Mouse (Mus musculus): ENCODE measurements at regions not wholly inside any gene's neighbourhood (a gene's known extent, or its start where the extent isn't known, plus 50 kb on each side); places are given as distances from the start of the nearest gene placed in this dataset.

DNA sequence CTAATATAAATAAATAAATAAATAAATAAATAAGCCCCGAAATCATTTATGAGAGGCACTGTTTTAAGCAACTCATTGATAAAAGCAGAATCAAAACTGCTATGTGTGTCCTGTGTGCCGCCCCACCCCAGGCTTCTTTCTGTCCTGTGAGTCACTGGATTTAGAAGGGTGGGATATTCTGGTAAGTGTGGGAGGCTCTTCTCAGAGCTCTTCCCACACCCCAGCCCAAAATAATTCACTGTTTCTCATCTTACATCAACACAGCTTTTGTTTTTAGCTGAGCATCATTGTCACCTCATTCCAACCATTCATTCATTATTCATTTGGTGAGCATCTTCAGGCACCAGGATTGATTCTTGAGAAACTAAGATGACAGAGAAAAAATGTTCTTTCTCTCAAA is 118.4 kb downstream of the Barx2 start:
- 98% methylated on average over 2 of the region's 2 CpGs for WGBS
- no peak for ATAC-seq (ENCODE audit: low FRiP score)
- H3K9ac ChIP-seq, result no peak overlapping the region

GRCm38 (mm10) chr9:31775956-31776355 is 137.3 kb downstream of the Barx2 start:
- Histone ChIP-seq H3K36me3 (replicated peaks; ENCODE audit: control insufficient read depth, insufficient read depth) (no peaks in the 10 kb centered on the region), H3K4me2 (replicated peaks) (no peak overlapping the region), H3K4me1 (replicated peaks; ENCODE audit: control insufficient read depth, insufficient read depth, low read length) (no peaks in the 10 kb centered on the region), H3K27ac (no peak overlapping the region), H3K9me3 (ENCODE audit: control insufficient read depth, low read length) (no peaks in the 10 kb centered on the region), H3K27me3 (ENCODE audit: control insufficient read depth, insufficient read depth, low read length) (no peaks in the 10 kb centered on the region), H3K4me3 (replicated peaks; ENCODE audit: low read length) (no peak overlapping the region), H3K9ac (no peak overlapping the region)
- DNase-seq (ENCODE audit: low spot score), result no peak
- WGBS, result 79% methylated on average over 3 of the region's 3 CpGs
- ATAC-seq (ENCODE audit: low FRiP score), result no peak

More for the DNA sequence above, 118.4 kb downstream of the Barx2 start:
- Histone ChIP-seq H3K9me3 (ENCODE audit: control insufficient read depth, low read length) (peaks cover 9% of the 10 kb centered on the region; the same call in 1 of the 2 replicates), H3K27ac (no peak overlapping the region), H3K27me3 (ENCODE audit: control insufficient read depth, insufficient read depth, low read length) (no peaks in the 10 kb centered on the region), H3K4me3 (replicated peaks; ENCODE audit: low read length) (no peak overlapping the region), H3K4me1 (replicated peaks; ENCODE audit: control insufficient read depth, insufficient read depth, low read length) (no peaks in the 10 kb centered on the region), H3K36me3 (replicated peaks; ENCODE audit: control insufficient read depth, insufficient read depth) (no peaks in the 10 kb centered on the region), H3K4me2 (replicated peaks) (no peak overlapping the region)
- no peak for DNase-seq (ENCODE audit: low spot score)

DNA sequence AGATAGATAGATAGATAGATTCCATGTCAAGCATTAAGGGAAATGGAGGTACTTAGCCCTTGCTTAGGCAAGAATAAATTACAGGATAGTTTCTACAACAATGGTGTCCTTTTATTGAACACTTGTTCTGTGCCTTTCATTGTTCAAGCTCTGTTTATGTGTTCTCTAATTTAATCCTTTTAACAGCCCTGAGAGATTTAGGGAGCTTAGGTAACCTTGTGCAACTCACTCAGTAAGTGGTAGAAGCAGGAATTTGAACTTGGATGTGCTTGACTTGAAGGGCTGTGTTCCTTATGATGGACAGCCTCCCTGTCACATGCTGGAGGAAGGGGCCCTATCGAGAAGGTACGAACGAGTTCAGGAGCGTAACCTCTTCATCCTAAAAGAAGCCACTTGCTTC is 147.9 kb downstream of the Barx2 start:
- no peak overlapping the region for H3K27ac ChIP-seq
- no peak overlapping the region for H3K4me3 ChIP-seq (replicated peaks; ENCODE audit: low read length)
- H3K4me1 ChIP-seq (replicated peaks; ENCODE audit: control insufficient read depth, insufficient read depth, low read length), result no peaks in the 10 kb centered on the region
- WGBS, result 92% methylated on average over 4 of the region's 4 CpGs
- no peak for ATAC-seq (ENCODE audit: low FRiP score)
- no peak for DNase-seq (ENCODE audit: low spot score)
- H3K9me3 ChIP-seq (ENCODE audit: control insufficient read depth, low read length), result 0 out of 2 replicates have a peak, but pooled peaks cover 4% of the 10 kb centered on the region
- no peaks in the 10 kb centered on the region for H3K27me3 ChIP-seq (ENCODE audit: control insufficient read depth, insufficient read depth, low read length)
- H3K4me2 ChIP-seq (replicated peaks), result no peak overlapping the region
- H3K9ac ChIP-seq, result no peak overlapping the region
- H3K36me3 ChIP-seq (replicated peaks; ENCODE audit: control insufficient read depth, insufficient read depth), result no peaks in the 10 kb centered on the region

DNA sequence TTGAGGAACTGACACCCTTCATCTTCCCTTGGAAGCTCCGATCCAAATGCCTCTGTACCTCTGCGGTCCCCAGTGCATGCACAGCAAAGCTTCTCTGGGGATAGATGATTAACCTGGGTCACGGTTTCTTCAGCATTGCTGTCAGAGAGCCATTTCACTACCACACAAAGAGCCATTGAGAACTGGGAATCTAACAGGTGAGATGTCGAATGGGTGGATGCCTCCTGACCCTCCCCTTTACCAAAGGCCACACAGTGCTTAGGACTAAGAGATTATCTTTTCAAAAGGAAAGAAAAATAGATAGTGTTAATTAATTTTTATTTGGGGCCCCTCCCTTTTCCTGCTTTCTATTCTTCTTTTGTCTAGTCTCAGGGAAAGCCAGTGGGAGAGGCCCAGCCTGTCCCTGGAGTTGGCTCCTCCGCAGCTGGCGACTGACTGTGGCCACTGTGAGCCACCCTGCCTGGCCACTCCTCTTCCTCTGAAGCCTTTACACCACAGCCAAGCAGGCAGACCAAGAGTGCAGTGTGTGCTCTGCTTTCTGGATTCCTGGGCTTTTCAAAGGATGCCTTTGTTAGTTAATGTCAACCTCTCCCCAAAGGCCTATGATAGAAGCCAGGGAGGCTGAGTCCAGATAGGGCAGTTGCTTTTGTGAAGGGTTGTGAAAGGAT is 155.2 kb downstream of the Barx2 start:
- no peak overlapping the region for H3K4me2 ChIP-seq (replicated peaks)
- DNase-seq (ENCODE audit: low spot score), result no peak
- H3K9ac ChIP-seq, result no peak overlapping the region
- H3K36me3 ChIP-seq (replicated peaks; ENCODE audit: control insufficient read depth, insufficient read depth), result no peaks in the 10 kb centered on the region
- no peaks in the 10 kb centered on the region for H3K4me1 ChIP-seq (replicated peaks; ENCODE audit: control insufficient read depth, insufficient read depth, low read length)
- WGBS, result 40% methylated on average over 6 of the region's 6 CpGs
- no peak overlapping the region for H3K27ac ChIP-seq
- ATAC-seq (ENCODE audit: low FRiP score), result no peak
- no peaks in the 10 kb centered on the region for H3K27me3 ChIP-seq (ENCODE audit: control insufficient read depth, insufficient read depth, low read length)
- no peak overlapping the region for H3K4me3 ChIP-seq (replicated peaks; ENCODE audit: low read length)
- H3K9me3 ChIP-seq (ENCODE audit: control insufficient read depth, low read length), result no peaks in the 10 kb centered on the region

DNA sequence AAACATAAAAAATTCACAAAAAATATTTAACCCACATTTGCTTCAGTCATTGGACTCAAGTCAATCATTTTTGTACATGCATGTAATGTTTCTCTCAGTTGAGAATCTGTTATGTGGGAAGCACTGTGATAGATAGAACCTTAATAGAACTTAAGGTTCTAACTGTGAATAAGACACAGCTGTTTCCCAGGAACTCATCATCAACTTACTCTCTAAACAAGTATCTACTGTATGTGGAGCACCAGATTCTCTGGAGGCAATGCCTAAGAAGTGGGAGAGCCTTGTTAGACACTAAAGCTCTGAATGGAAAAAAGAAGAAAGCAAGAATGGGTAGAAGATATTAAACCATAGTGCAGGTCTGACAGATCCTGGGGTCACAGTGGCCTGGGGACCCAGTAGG is 182.8 kb downstream of the Barx2 start:
- Histone ChIP-seq H3K9me3 (ENCODE audit: control insufficient read depth, low read length) (no peaks in the 10 kb centered on the region), H3K9ac (no peak overlapping the region), H3K36me3 (replicated peaks; ENCODE audit: control insufficient read depth, insufficient read depth) (no peaks in the 10 kb centered on the region), H3K4me1 (replicated peaks; ENCODE audit: control insufficient read depth, insufficient read depth, low read length) (no peaks in the 10 kb centered on the region), H3K4me3 (replicated peaks; ENCODE audit: low read length) (no peak overlapping the region), H3K4me2 (replicated peaks) (no peak overlapping the region), H3K27me3 (ENCODE audit: control insufficient read depth, insufficient read depth, low read length) (no peaks in the 10 kb centered on the region), H3K27ac (no peak overlapping the region)
- DNase-seq (ENCODE audit: low spot score), result no peak
- no peak for ATAC-seq (ENCODE audit: low FRiP score)

- Histone ChIP-seq H3K4me2 (replicated peaks) (no peak overlapping the region), H3K27me3 (ENCODE audit: control insufficient read depth, insufficient read depth, low read length) (no peaks in the 10 kb centered on the region), H3K4me3 (replicated peaks; ENCODE audit: low read length) (no peak overlapping the region), H3K27ac (no peak overlapping the region), H3K9ac (no peak overlapping the region), H3K9me3 (ENCODE audit: control insufficient read depth, low read length) (no peaks in the 10 kb centered on the region), H3K36me3 (replicated peaks; ENCODE audit: control insufficient read depth, insufficient read depth) (no peaks in the 10 kb centered on the region), H3K4me1 (replicated peaks; ENCODE audit: control insufficient read depth, insufficient read depth, low read length) (no peaks in the 10 kb centered on the region)
- DNase-seq (ENCODE audit: low spot score) (no peak), ATAC-seq (ENCODE audit: low FRiP score) (no peak)
- 69% methylated on average over 6 of the region's 6 CpGs for WGBS
These were observed 194.0 kb downstream of the Barx2 start for GRCm38 (mm10) chr9:31719309-31719708.

GRCm38 (mm10) chr9:31710022-31710421 is 203.2 kb downstream of the Barx2 start:
- no peak for DNase-seq (ENCODE audit: low spot score)
- Histone ChIP-seq H3K27ac (no peak overlapping the region), H3K4me3 (replicated peaks; ENCODE audit: low read length) (no peak overlapping the region), H3K9ac (no peak overlapping the region), H3K4me2 (replicated peaks) (no peak overlapping the region), H3K4me1 (replicated peaks; ENCODE audit: control insufficient read depth, insufficient read depth, low read length) (no peaks in the 10 kb centered on the region), H3K9me3 (ENCODE audit: control insufficient read depth, low read length) (no peaks in the 10 kb centered on the region), H3K27me3 (ENCODE audit: control insufficient read depth, insufficient read depth, low read length) (no peaks in the 10 kb centered on the region), H3K36me3 (replicated peaks; ENCODE audit: control insufficient read depth, insufficient read depth) (no peaks in the 10 kb centered on the region)
- 59% methylated on average over 2 of the region's 2 CpGs for WGBS
- ATAC-seq (ENCODE audit: low FRiP score), result no peak

DNA sequence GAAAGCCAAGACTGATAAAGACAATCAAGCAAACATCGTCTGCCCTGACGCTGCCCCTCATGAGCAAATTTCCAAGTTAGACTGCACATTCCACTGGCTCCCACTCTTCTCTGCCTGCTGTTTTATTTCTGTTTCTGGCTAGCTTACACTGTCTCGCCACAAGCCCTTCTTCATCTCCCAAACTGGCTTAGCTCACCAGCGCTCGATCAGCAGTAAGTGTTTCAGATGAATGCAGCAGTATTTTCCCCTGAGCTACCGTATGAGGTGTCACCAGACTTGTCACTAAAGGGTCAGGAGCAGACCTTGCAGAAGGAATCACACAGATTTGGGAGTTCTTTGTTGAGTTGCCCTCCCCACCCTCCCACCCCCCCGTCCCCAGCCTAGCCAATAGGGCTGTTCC is 206.6 kb downstream of the Barx2 start:
- no peak overlapping the region for H3K4me3 ChIP-seq (replicated peaks; ENCODE audit: low read length)
- no peak for ATAC-seq (ENCODE audit: low FRiP score)
- no peaks in the 10 kb centered on the region for H3K9me3 ChIP-seq (ENCODE audit: control insufficient read depth, low read length)
- 86% methylated on average over 7 of the region's 7 CpGs for WGBS
- no peaks in the 10 kb centered on the region for H3K27me3 ChIP-seq (ENCODE audit: control insufficient read depth, insufficient read depth, low read length)
- DNase-seq (ENCODE audit: low spot score), result no peak
- H3K4me1 ChIP-seq (replicated peaks; ENCODE audit: control insufficient read depth, insufficient read depth, low read length), result no peaks in the 10 kb centered on the region
- H3K36me3 ChIP-seq (replicated peaks; ENCODE audit: control insufficient read depth, insufficient read depth), result no peaks in the 10 kb centered on the region
- H3K4me2 ChIP-seq (replicated peaks), result no peak overlapping the region
- no peak overlapping the region for H3K9ac ChIP-seq
- H3K27ac ChIP-seq, result no peak overlapping the region

- DNase-seq (ENCODE audit: low spot score), result no peak
- ATAC-seq (ENCODE audit: low FRiP score), result no peak
- Histone ChIP-seq H3K4me1 (replicated peaks; ENCODE audit: control insufficient read depth, insufficient read depth, low read length) (peaks cover 7% of the 10 kb centered on the region; the same call in 1 of the 2 replicates), H3K4me2 (replicated peaks) (no peak overlapping the region), H3K36me3 (replicated peaks; ENCODE audit: control insufficient read depth, insufficient read depth) (no peaks in the 10 kb centered on the region), H3K27me3 (ENCODE audit: control insufficient read depth, insufficient read depth, low read length) (0 out of 2 replicates have a peak, but pooled peaks cover 6% of the 10 kb centered on the region), H3K27ac (no peak overlapping the region), H3K9me3 (ENCODE audit: control insufficient read depth, low read length) (no peaks in the 10 kb centered on the region), H3K9ac (no peak overlapping the region), H3K4me3 (replicated peaks; ENCODE audit: low read length) (no peak overlapping the region)
- 58% methylated on average over 7 of the region's 7 CpGs for WGBS
These were observed 222.3 kb downstream of the Barx2 start for GRCm38 (mm10) chr9:31690921-31691475.

GRCm38 (mm10) chr9:31688398-31688705 is 224.1 kb upstream of the Tmem45b start:
- DNase-seq (ENCODE audit: low spot score), result no peak
- Histone ChIP-seq H3K27me3 (ENCODE audit: control insufficient read depth, insufficient read depth, low read length) (0 out of 2 replicates have a peak, but pooled peaks cover 6% of the 10 kb centered on the region), H3K4me3 (replicated peaks; ENCODE audit: low read length) (0 out of 2 replicates have a peak overlapping the region, but pooled peaks have one; percentile 3), H3K4me2 (replicated peaks) (peak overlapping the region; percentile 41), H3K4me1 (replicated peaks; ENCODE audit: control insufficient read depth, insufficient read depth, low read length) (peaks cover 10% of the 10 kb centered on the region; the same call in 1 of the 2 replicates), H3K27ac (no peak overlapping the region), H3K9me3 (ENCODE audit: control insufficient read depth, low read length) (no peaks in the 10 kb centered on the region), H3K9ac (no peak overlapping the region), H3K36me3 (replicated peaks; ENCODE audit: control insufficient read depth, insufficient read depth) (no peaks in the 10 kb centered on the region)
- no peak for ATAC-seq (ENCODE audit: low FRiP score)
- 8% methylated on average over 3 of the region's 3 CpGs for WGBS
